Mouse (Mus musculus) Patski (cell line): ENCODE data around the gene Ms4a14. TPM values are rescaled to one million over a fixed set of nuclear protein-coding genes. Genes with fewer than 3 reads are reported as not detected.

Source experiments
- ATAC-seq: fragments of 100-300 bp; one replicate; pipeline ENCODE4 v1.8.0; 2021
- CTCF ChIA-PET: fragments of 350-600 bp; sonication (Branson Sonifier 250); formaldehyde crosslinking; loops from one replicate; lab custom pipeline; 2022; ENCODE audit warnings: inconsistent platforms; lab: Charles Lee
- POLR2A ChIA-PET: fragments of 350-600 bp; sonication (Branson Sonifier 250); formaldehyde crosslinking; loops from one replicate; lab custom pipeline; 2022; ENCODE audit warnings: antibody characterized with exemption, inconsistent platforms; lab: Charles Lee
- DNase-seq: peaks from one replicate; pipeline ENCODE4 v3.0.0-alpha.2; 2011; ENCODE audit warnings: low read depth, low spot score
- H3K27me3 ChIP-seq: fragments of 371-371 bp; one replicate; pipeline ENCODE4 v1.5.1; 2021
- CTCF ChIP-seq: fragments of 100-300 bp; IDR thresholded peaks from one replicate; pipeline ENCODE4 v1.5.1; 2021
- in situ Hi-C: fragments of 300-500 bp; cut with MboI; formaldehyde crosslinking; loops from 3 replicates; pipeline ENCODE4 v1.11.1; 2018; ENCODE audit warnings: low pct_unique_long_range_greater_than_20kb, mixed read lengths
- polyA plus RNA-seq: library from polyadenylated mRNA; unstranded; gene quantifications from one replicate; pipeline ENCODE4 v1.2.3, GENCODE M21; 2021

Gene Ms4a14
- polyA plus RNA-seq: 0.06 TPM

GRCm38 (mm10) chr19:11314354-11314753 lies at the start of gene Ms4a14:
Gene Ms4a14, minus strand, starts transcription at chr19:11314454.
- no peak for ATAC-seq
- H3K27me3 ChIP-seq: peaks cover 24% of the 10 kb centered on the region
- TF ChIP-seq CTCF: no peak
- ChIA-PET CTCF (interaction anchor here (1.2 kb wide), 1 partner anchor 15 kb away, joined by 3 read pairs; no protein-coding TSS in a partner anchor), POLR2A (no interaction called here)
- in situ Hi-C loops: no loop called here
- DNase-seq: no peak

GRCm38 (mm10) chr19:11362002-11362401 lies 47.7 kb upstream of the Ms4a14 start:
- DNase-seq (no peak), ATAC-seq (no peak)
- POLR2A ChIA-PET: no interaction called here
- in situ Hi-C loops: loop anchor here (5.0 kb wide), 1 partner anchor 240 kb away; the partner anchor contains the start of gene Ms4a6d
- H3K27me3 ChIP-seq: peaks cover 30% of the 10 kb centered on the region
- TF ChIP-seq CTCF: no peak
- CTCF ChIA-PET: interaction anchor here (1.2 to 1.5 kb wide), 3 partner anchors 12 to 239 kb away, joined by 3 to 7 read pairs (median 4); no protein-coding TSS in a partner anchor

- peaks cover 45% of the 10 kb centered on the region for H3K27me3 ChIP-seq
- DNase-seq (no peak), ATAC-seq (no peak)
- peak; percentile 65 for TF ChIP-seq CTCF
- in situ Hi-C loops: loop anchor here (5.0 kb wide), 1 partner anchor 242 kb away; the partner anchor contains the start of gene Ms4a6d
- CTCF ChIA-PET: interaction anchor here (0.7 to 2.6 kb wide), 8 partner anchors 12 to 408 kb away, joined by 3 to 16 read pairs (median 4); partner anchors contain the start of gene Ms4a6d
- POLR2A ChIA-PET: no interaction called here
Measured at GRCm38 (mm10) chr19:11360106-11360505, 45.9 kb upstream of the Ms4a14 start.

GRCm38 (mm10) chr19:11355730-11356129 lies 41.5 kb upstream of the Ms4a14 start:
- POLR2A ChIA-PET: no interaction called here
- in situ Hi-C loops: no loop called here
- no peak for DNase-seq
- CTCF ChIA-PET: interaction anchor here (0.7 to 0.9 kb wide), 2 partner anchors 246 to 413 kb away, joined by 3 read pairs; no protein-coding TSS in a partner anchor
- ATAC-seq: no peak
- peaks cover 42% of the 10 kb centered on the region for H3K27me3 ChIP-seq
- no peak for TF ChIP-seq CTCF

GRCm38 (mm10) chr19:11351878-11352277 lies 37.6 kb upstream of the Ms4a14 start:
- ChIA-PET POLR2A (interaction anchor here (0.7 kb wide), 1 partner anchor 287 kb away, joined by 6 read pairs; no protein-coding TSS in a partner anchor), CTCF (interaction anchor here (1.0 to 3.2 kb wide), 2 partner anchors 11 to 250 kb away, joined by 3 to 15 read pairs; no protein-coding TSS in a partner anchor)
- no peak for DNase-seq
- in situ Hi-C loops: loop anchor here (5.0 kb wide), 1 partner anchor 415 kb away; no protein-coding TSS in a partner anchor
- peak; percentile 54 for TF ChIP-seq CTCF
- H3K27me3 ChIP-seq: peaks cover 54% of the 10 kb centered on the region
- no peak for ATAC-seq

- peak; percentile 57 for ATAC-seq
- ChIA-PET POLR2A (no interaction called here), CTCF (interaction anchor here (0.8 to 3.2 kb wide), 4 partner anchors 9 to 252 kb away, joined by 3 to 15 read pairs (median 4); no protein-coding TSS in a partner anchor)
- no peak for TF ChIP-seq CTCF
- H3K27me3 ChIP-seq: peaks cover 47% of the 10 kb centered on the region
- in situ Hi-C loops: loop anchor here (5.0 kb wide), 1 partner anchor 417 kb away; no protein-coding TSS in a partner anchor
- DNase-seq: no peak
Measured at GRCm38 (mm10) chr19:11349698-11350481, 35.6 kb upstream of the Ms4a14 start.

- ChIA-PET CTCF (no interaction called here), POLR2A (no interaction called here)
- in situ Hi-C loops: no loop called here
- H3K27me3 ChIP-seq: peaks cover 61% of the 10 kb centered on the region
- no peak for ATAC-seq
- no peak for TF ChIP-seq CTCF
- no peak for DNase-seq
Measured at GRCm38 (mm10) chr19:11343992-11344391, 29.7 kb upstream of the Ms4a14 start.

- in situ Hi-C loops: no loop called here
- CTCF ChIA-PET: no interaction called here
- ATAC-seq (no peak), DNase-seq (no peak)
- POLR2A ChIA-PET: no interaction called here
- no peak for TF ChIP-seq CTCF
- peaks cover 57% of the 10 kb centered on the region for H3K27me3 ChIP-seq
Measured at GRCm38 (mm10) chr19:11343147-11343546, 28.9 kb upstream of the Ms4a14 start.

GRCm38 (mm10) chr19:11335932-11336331 lies 21.7 kb upstream of the Ms4a14 start, which contains the start of gene Ms4a7:
Gene Ms4a7, minus strand, starts transcription at chr19:11336146.
- DNase-seq: no peak
- no peak for TF ChIP-seq CTCF
- no peak for ATAC-seq
- peaks cover 73% of the 10 kb centered on the region for H3K27me3 ChIP-seq
- in situ Hi-C loops: no loop called here
- ChIA-PET CTCF (no interaction called here), POLR2A (no interaction called here)

GRCm38 (mm10) chr19:11321123-11321522 lies 6.9 kb upstream of the Ms4a14 start:
- in situ Hi-C loops: no loop called here
- H3K27me3 ChIP-seq: peaks cover 14% of the 10 kb centered on the region
- ATAC-seq (no peak), DNase-seq (no peak)
- POLR2A ChIA-PET: no interaction called here
- CTCF ChIA-PET: no interaction called here
- TF ChIP-seq CTCF: no peak
